Mouse (Mus musculus) right cerebral cortex, postnatal 4 days (tissue): Measurements from ENCODE around the gene Rmnd1.
A peak's percentile ranks its signal among the peaks of the same experiment; 100 is the strongest.
"Not testable (repeated sequence)": the region's sequence is repeated elsewhere in the genome, so short reads cannot be mapped to it uniquely, and the experiment has no call there.

Experiments
- DNase-seq: peaks from one replicate; pipeline ENCODE4 v3.0.0-alpha.2; 2022

Rmnd1 gene

DNA sequence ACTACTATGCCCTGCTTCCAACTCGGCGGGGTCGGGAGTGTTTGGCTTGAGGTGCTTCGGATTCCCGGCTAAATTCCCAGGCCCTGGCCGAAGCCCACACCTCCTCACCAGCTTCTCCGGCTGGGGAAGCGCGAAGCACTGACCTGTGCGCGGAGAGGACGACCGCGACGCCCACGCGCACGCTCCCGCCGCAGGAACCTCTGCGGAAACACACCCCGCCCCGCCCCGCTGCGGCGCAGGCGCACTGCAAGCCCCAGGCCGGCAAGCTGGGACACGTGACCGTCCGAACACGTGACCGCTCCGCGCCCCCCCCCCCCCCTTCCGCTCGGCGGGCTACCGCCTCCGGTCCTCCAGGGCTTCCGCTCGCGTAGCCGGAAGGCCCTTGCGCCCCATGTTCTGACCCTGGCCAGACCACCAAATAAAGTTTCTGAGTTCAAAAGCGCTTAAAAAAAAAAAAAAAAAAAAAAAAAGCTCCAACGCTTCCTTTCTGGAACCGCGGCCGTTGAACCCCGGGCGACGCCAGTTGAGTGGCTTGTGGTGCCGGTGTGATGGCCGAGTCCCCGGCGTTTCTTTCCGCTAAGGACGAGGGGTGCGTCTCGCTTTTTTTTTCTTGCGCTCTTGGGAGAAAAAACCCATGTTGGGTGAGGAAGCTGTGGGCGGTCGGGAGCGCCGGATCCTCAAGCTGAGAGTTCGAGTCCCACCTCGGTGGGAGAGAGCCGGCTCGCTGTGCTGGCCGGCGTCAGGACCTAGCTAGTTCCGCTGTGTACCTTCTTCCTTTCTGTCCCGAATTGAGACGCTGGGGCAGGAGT lies at the start of gene Rmnd1, which contains the start of gene Armt1:
TSS of gene Rmnd1 (minus strand) at position 266 of the 809 bp plus-strand sequence.
TSS of gene Armt1 (plus strand) at position 345 of the 809 bp plus-strand sequence.
- peak; percentile 94 for DNase-seq

DNA sequence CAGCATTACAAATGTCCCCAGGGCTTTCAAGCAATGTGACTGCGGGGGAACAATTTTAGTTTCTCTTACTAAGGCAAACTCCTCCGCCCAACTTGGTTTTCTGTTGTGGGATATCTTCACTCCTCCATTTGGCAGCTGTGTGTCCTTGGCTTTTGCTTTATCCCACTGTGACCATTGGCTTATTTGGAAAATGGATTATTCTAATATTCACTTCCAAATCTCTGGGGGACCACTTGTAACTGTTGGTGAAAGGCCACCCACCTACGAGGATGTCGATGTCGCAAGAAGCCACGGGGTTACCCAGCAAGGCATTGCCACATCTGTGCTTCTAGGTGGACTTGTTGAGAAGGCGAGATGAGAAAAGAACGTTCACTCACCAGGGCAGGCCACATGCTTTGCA lies 49.5 kb upstream of the Rmnd1 start:
- no peak for DNase-seq

DNA sequence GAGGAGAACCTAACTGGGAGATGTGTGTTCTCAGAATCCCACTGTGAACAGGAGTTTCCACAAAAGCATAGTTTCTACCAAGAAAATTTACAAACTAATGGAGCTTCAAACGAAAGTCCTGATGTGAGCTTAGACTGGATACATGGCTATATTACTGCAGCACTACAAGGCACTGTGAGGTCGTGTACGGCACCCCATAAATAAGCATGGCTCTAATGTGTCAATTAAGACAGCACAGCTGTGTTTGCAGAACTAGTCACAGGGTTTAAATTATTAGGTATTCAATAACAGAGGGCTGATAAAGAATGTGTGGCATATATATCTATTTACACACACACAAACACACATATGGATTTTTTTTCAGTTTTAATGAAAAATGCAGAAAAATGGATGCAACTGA lies 48.7 kb upstream of the Rmnd1 start:
- no peak for DNase-seq

GRCm38 (mm10) chr10:4476604-4477003 lies 44.4 kb upstream of the Rmnd1 start:
- DNase-seq = no peak

DNA sequence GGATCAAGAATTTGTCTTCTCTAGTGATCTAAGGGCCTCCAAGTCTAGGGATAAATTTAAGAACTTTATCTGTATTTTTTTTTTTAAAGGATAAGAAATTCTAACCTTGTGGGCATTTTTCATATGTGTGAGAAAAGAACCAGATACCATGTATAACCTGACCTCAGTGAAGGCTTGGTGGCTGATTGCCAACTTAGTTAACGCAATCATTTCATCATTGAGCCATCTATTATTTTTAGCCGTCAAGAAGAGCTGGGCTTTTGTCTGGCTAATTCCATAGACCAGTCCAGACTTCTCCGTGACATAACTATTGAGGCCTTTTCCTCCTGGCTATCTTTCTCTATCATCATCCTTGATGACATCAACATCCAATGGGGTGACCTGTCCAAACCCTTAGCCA lies 43.2 kb upstream of the Rmnd1 start:
- no peak for DNase-seq

DNA sequence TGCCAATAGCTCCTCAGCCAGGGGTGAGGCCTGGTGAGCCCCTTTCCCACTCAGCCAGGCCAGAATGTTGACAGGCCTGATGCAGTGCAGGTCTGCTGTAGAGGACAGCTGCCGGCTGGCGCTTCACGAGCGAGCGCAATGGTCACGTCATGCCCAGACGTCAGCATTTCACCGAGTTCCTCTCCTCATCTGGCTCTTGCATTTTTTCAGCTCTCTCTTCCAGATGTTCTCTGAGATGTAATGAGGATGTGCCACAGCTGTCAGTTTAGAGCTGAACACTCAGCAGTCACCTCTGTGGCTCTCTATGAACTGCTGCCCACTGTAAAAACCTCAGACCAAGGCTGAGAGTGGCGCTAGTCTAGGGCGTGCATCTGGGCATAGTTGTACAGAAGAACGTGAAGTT lies 41.4 kb upstream of the Rmnd1 start:
- no peak for DNase-seq

DNA sequence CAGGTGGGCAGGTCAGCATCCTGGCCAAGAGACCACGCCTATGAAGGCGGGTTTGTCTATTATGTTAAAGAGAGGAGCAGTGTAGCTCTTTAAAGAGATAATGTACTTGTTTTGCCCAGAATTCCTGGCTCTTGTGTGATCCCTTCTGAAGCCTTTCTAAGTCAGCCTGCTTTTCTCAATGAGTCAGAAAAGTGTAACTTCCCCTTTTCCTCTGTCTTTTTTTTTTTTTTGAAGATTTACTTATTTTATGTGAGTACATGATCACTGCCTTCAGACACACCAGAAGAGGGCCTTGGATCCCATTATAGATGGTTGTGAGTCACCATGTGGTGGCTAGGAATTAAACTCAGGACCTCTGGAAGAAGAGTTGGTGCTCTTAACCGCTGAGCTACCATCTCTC lies 37.2 kb upstream of the Rmnd1 start:
- DNase-seq = no peak

DNA sequence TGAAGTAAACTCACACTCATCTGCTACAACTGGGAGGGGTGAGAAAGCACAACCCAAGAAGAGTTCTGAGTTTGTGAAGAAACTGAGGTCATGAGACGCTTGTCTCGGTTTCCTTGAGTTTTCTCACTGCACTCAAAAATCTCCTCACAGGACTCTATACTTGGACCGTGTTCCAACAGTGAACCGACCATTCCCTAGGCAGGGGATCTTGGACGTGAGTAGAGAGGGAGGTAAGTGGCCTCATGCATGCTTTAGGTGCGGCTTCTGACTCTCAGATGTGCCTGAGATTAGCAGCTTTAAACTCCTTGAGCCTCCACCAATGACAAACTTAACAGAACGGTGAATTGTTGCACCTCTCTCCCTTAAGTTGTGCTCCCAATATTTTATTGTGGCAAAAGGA lies 33.6 kb upstream of the Rmnd1 start:
- no peak for DNase-seq

- DNase-seq = no peak
Measured at GRCm38 (mm10) chr10:4460201-4460600, 28.0 kb upstream of the Rmnd1 start.

DNA sequence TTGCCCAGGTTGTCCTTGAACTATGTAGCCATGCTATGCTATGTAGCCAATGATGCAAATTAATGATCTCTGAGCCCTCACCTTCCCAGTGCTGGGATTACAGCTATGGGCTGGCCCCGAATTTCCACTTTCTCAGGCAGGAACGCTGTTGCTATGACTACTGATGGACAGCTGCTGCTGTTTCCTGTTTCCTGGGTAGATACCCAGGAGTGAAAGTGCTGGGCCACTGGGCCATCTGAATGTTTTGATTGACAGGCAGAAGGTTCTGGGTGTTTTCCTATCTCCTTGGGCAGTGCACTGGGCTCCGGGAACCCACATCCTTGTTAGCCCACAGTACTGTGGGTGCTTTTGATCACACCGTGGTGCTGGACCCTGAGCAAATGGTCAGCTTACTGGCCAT lies 24.2 kb upstream of the Rmnd1 start:
- no peak for DNase-seq

- no peak for DNase-seq
Measured at GRCm38 (mm10) chr10:4435416-4435815, 3.2 kb upstream of the Rmnd1 start.

DNA sequence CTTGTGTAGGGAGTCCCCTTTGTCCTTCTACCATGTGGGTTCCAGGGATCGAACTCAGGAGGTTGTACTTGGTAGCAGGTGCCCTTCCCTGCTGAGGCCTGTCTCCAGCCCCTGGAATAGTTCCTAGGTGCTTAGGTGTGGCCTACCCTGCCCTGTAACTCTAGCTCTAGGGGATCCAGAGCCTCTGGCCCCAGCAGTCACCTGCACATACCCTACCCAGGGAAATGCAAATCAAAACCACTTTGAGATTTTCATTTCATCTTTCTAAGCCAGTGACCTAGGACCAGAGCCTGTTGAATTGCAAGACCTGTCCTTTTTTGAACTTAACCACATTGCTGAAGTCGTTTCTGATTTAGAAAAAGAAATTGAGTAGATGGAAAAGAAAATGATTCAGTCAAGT lies 1.7 kb upstream of the Rmnd1 start:
- not testable (repeated sequence) for DNase-seq

- no peak for DNase-seq
Measured at GRCm38 (mm10) chr10:4432996-4433755, 988 bp upstream of the Rmnd1 start.

GRCm38 (mm10) chr10:4431746-4432122 lies 454 bp downstream of the Rmnd1 start:
- no peak for DNase-seq

GRCm38 (mm10) chr10:4430826-4431225 lies 1.4 kb downstream of the Rmnd1 start:
- no peak for DNase-seq

GRCm38 (mm10) chr10:4430399-4430798 lies 1.8 kb downstream of the Rmnd1 start:
- no peak for DNase-seq

GRCm38 (mm10) chr10:4425245-4425644 lies 6.9 kb downstream of the Rmnd1 start:
- no peak for DNase-seq

DNA sequence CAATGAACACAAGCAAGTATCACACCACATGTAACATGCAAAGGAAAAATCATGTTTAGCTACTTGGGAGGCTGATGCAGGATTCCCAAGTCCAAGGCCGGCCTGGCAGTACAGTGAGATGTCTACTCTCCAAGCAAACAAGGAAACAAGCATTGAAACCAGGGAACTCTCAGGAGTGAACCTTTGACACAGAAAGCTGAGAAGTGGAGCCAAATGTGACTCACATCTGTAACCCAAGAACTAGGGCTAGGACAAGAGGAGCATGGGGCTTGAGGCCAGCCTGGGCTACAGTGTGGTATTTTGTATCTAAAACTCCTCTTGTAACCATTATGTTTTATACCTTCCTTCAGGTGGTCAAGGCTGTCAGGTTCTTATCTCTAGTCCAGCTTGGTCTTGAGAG lies 25.0 kb downstream of the Rmnd1 start:
- no peak for DNase-seq

DNA sequence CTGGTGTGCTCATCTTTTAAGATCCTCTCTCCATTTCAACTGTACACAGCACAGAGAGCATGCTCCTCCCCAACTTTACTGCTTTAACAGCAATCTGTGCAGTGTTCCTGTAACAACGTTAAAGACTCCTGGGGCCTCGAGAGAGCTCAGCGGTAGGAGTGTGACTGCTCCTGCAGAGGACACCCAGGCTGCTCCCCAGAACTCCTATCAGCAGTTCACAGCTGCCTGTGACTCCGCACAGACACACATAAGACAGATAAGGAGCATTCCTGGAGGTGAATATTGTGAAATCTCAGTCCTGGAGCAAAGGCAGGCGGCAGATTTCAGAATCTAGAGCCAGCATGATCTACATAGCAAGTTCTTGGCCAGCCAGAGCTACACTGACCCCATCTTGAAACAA lies 26.7 kb downstream of the Rmnd1 start:
- no peak for DNase-seq

GRCm38 (mm10) chr10:4404895-4405491 lies 27.2 kb downstream of the Rmnd1 start:
- DNase-seq = no peak

- DNase-seq = no peak
Measured at GRCm38 (mm10) chr10:4398058-4398457, 34.1 kb downstream of the Rmnd1 start.

- DNase-seq = no peak
Measured at GRCm38 (mm10) chr10:4395321-4395720, 36.9 kb downstream of the Rmnd1 start.

GRCm38 (mm10) chr10:4391851-4392250 lies 40.3 kb downstream of the Rmnd1 start:
- DNase-seq = no peak

- no peak for DNase-seq
Measured at GRCm38 (mm10) chr10:4391076-4391475, 41.1 kb downstream of the Rmnd1 start.
